Mouse (Mus musculus) hindbrain, postnatal 0 days (tissue): ENCODE measurements at regions not wholly inside any gene's neighbourhood (a gene's known extent, or its start where the extent isn't known, plus 50 kb on each side); places are given as distances from the start of the nearest gene placed in this dataset.

Experiments
- ATAC-seq: fragments of 200-750 bp; cut with Nextera tagmentation; 2 replicates; pipeline ENCODE4 v1.8.0; 2017; ENCODE audit warnings: mild to moderate bottlenecking, moderate TSS enrichment, moderate library complexity
- DNase-seq: peaks from one replicate; pipeline ENCODE4 v3.0.0-alpha.2; 2015; ENCODE audit warnings: low spot score
- H3K27ac ChIP-seq: fragments of 300-500 bp; sonication (generic); 2 replicates; pipeline ENCODE4 v1.5.1; 2014; ENCODE audit warnings: mild to moderate bottlenecking
- H3K27me3 ChIP-seq: fragments of 300-500 bp; sonication (generic); 2 replicates; pipeline ENCODE4 v1.6.1; 2014; ENCODE audit warnings: low read length, mixed read lengths; ENCODE audit not compliant: insufficient read depth
- H3K36me3 ChIP-seq: fragments of 300-500 bp; sonication (generic); 2 replicates; pipeline ENCODE4 v1.6.1; 2014; ENCODE audit warnings: low read length, mixed read lengths; ENCODE audit not compliant: insufficient read depth
- H3K4me1 ChIP-seq: fragments of 300-500 bp; sonication (generic); 2 replicates; pipeline ENCODE4 v1.6.1; 2014; ENCODE audit warnings: antibody characterized with exemption, low read length, mixed read lengths; ENCODE audit not compliant: insufficient read depth
- H3K4me2 ChIP-seq: fragments of 300-500 bp; sonication (generic); 2 replicates; pipeline ENCODE4 v1.6.1; 2014; ENCODE audit warnings: low read depth, mild to moderate bottlenecking, low read length, moderate library complexity, mixed read lengths
- H3K4me3 ChIP-seq: fragments of 300-500 bp; sonication (generic); 2 replicates; pipeline ENCODE4 v1.5.1; 2014; ENCODE audit warnings: low read length
- H3K9ac ChIP-seq: fragments of 300-500 bp; sonication (generic); replicated peaks from 2 replicates; pipeline ENCODE4 v1.6.1; 2014; ENCODE audit warnings: mild to moderate bottlenecking, low read length, moderate library complexity, mixed read lengths
- H3K9me3 ChIP-seq: fragments of 300-500 bp; sonication (generic); 2 replicates; pipeline ENCODE4 v1.6.1; 2016; ENCODE audit warnings: low read length, mixed read lengths
- CTCF ChIP-seq: IDR thresholded peaks from 2 replicates; pipeline ENCODE4 v1.5.1; 2016; ENCODE audit warnings: antibody characterized with exemption, control low read depth, low read depth
- WGBS: fragments of 180-500 bp; shearing (Covaris S2); extraction: QIAGEN DNeasy Blood & Tissue Kit; methylation state at CpG from one replicate; pipeline ENCODE4 v1.1.7; 2014; 5-methylcytosine and 5-hydroxymethylcytosine counted together

DNA sequence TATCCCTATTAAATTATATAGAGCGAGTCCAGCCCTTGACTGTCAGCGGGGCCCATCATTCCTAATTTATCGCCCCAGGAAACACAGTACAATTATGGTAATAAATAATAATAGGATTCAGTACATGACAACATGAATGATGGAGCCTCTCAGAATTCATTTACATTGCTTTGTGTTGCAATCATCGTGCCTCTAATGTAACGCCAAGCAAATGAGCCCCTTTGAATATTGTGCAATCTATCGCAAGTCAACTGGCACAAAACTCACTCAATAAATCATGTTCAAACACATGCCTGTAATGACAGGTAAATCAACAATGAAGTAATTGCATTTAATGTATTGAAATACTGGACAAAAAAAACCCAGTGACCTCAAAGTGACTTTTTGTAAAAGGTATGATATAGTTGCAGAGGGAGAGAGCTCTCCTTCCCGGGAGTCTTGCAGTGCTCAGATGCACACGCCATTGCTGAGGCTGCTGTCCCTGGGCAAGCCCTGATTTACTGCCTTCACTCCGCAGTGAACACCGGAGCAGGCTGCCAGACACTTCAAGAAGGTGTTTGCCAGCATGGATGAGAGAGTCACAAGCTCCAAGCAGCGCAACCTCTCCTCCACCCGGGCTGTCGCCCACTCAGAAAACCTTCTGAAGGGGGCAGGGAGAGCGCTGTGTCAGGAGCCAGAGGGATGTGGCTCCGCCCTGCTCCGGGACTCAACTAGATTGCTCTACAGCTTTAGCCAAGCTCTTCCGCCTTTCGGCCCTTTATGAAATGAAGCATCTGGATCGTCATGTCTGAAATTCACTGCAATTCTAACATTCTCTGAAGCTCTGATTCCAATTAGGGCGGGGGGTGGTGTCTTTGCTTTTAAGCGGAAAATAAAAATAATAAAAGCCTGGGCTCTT is 232.6 kb downstream of the Gm45692 start:
- TF ChIP-seq CTCF: no peak
- DNase-seq (peak; percentile 71), ATAC-seq (peak; percentile 74)
- Histone ChIP-seq H3K36me3 (no peaks in the 10 kb centered on the region), H3K27me3 (no peaks in the 10 kb centered on the region), H3K27ac (peak overlapping the region; percentile 52; the same call in 1 of the 2 replicates), H3K4me2 (peak overlapping the region; percentile 67), H3K9ac (0 out of 2 replicates have a peak overlapping the region, but pooled peaks have one; percentile 41), H3K4me3 (peak overlapping the region; percentile 34), H3K4me1 (peaks cover 8% of the 10 kb centered on the region; the same call in 1 of the 2 replicates), H3K9me3 (no peaks in the 10 kb centered on the region)
- WGBS: 15% methylated on average over 21 of the region's 21 CpGs

DNA sequence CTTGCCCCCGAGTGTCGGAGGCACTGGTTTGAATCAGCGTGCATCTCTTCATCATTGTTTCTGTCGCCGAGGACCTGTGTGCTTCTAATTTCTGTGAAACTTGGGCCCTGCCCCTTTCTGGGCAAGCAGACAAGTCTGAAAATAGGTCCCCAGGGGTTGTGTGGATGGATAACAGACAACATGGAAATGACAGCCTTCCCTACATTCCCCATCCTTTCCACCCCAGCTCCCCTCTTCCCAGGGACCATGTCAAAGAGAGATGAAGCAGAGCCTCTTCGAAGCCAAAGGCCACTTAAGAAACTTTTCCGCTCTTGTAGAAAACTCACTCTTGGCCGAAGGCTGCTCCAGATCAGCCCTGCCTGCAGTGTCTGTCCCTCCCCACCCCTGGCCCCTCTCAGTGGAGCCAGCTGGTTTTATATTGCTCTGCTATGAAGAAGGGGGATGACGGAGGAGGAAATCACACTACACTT is 233.2 kb downstream of the Gm45692 start:
- Histone ChIP-seq H3K27me3 (no peaks in the 10 kb centered on the region), H3K4me1 (peaks cover 8% of the 10 kb centered on the region; the same call in 1 of the 2 replicates), H3K27ac (peak overlapping the region; percentile 52; the same call in 1 of the 2 replicates), H3K4me2 (peak overlapping the region; percentile 67), H3K36me3 (no peaks in the 10 kb centered on the region), H3K9ac (no peak overlapping the region), H3K9me3 (no peaks in the 10 kb centered on the region), H3K4me3 (peak overlapping the region; percentile 34)
- peak; percentile 83 for ATAC-seq
- no peak for TF ChIP-seq CTCF
- WGBS: 19% methylated on average over 9 of the region's 9 CpGs
- peak; percentile 81 for DNase-seq

DNA sequence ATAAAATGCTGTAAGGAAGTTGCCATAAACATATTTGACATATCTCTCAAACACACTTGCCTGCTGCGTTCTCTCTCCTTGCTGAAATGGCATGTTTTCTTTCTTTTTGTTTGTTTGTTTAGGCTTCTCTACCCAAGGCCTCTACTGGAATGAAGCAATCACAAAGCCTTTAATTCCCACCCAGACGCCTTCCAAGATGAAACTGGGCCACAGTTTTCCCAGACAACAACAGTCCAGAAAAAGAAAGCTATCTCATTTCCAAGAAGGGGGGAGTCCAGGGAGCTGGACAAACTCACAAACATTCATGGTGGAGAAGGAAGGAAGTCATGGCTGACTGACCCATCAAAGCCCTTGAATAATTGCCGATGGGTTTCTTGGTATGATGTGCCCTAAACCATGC is 234.1 kb downstream of the Gm45692 start:
- no peaks in the 10 kb centered on the region for H3K36me3 ChIP-seq
- H3K4me2 ChIP-seq: no peak overlapping the region
- no peak overlapping the region for H3K4me3 ChIP-seq
- no peaks in the 10 kb centered on the region for H3K9me3 ChIP-seq
- H3K27ac ChIP-seq: no peak overlapping the region
- no peak overlapping the region for H3K9ac ChIP-seq
- no peak for TF ChIP-seq CTCF
- no peaks in the 10 kb centered on the region for H3K27me3 ChIP-seq
- WGBS: 65% methylated on average over 3 of the region's 3 CpGs
- ATAC-seq (no peak), DNase-seq (no peak)
- H3K4me1 ChIP-seq: peaks cover 8% of the 10 kb centered on the region; the same call in 1 of the 2 replicates

DNA sequence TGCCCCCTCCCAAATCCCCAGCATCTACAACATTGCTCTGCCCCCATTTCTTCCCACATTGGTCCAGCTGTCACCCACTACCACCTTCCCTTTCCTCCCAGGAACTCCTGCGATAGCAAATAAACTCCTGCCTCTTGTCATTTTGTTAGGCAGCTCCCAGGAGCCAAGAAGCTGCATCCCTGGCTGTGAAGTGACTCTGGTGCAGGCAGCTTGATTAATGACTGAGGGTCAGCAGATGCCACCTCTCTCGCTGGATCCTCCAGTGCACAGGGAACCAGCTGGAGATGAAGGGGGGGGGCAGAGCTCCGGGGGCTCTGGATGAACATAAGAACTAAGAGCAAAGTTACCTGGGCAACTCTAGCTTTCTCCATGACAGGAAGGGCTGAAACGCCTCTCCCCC is 235.2 kb downstream of the Gm45692 start:
- Histone ChIP-seq H3K4me2 (no peak overlapping the region), H3K4me1 (peaks cover 8% of the 10 kb centered on the region; the same call in 1 of the 2 replicates), H3K36me3 (no peaks in the 10 kb centered on the region), H3K27ac (no peak overlapping the region), H3K9me3 (no peaks in the 10 kb centered on the region), H3K27me3 (no peaks in the 10 kb centered on the region), H3K4me3 (no peak overlapping the region), H3K9ac (no peak overlapping the region)
- 37% methylated on average over 4 of the region's 4 CpGs for WGBS
- DNase-seq (peak; percentile 29), ATAC-seq (no peak)
- no peak for TF ChIP-seq CTCF

DNA sequence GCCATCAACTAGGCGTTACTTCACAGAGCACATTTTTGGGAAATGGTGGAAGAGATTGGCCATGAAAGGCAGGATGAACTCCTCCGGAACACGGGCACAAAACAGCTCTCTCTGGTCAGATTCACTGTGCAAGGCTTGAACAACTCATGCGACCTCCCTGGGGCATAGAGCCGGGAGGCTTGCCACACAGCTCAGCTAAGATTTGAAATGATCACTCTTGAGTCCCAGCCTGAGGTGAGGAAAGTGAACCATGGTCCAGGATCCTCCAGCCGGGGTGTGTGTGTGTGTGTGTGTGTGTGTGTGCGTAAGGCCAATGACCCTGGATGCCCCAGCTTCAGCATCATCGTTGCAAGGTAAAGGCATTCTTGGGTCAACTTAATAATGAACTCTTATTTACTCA is 237.5 kb downstream of the Gm45692 start:
- no peaks in the 10 kb centered on the region for H3K27me3 ChIP-seq
- H3K9me3 ChIP-seq: no peaks in the 10 kb centered on the region
- H3K4me3 ChIP-seq: no peak overlapping the region
- H3K27ac ChIP-seq: no peak overlapping the region
- H3K36me3 ChIP-seq: no peaks in the 10 kb centered on the region
- ATAC-seq (no peak), DNase-seq (no peak)
- no peak for TF ChIP-seq CTCF
- 90% methylated on average over 8 of the region's 8 CpGs for WGBS
- peaks cover 8% of the 10 kb centered on the region; the same call in 1 of the 2 replicates for H3K4me1 ChIP-seq
- H3K4me2 ChIP-seq: no peak overlapping the region
- no peak overlapping the region for H3K9ac ChIP-seq

DNA sequence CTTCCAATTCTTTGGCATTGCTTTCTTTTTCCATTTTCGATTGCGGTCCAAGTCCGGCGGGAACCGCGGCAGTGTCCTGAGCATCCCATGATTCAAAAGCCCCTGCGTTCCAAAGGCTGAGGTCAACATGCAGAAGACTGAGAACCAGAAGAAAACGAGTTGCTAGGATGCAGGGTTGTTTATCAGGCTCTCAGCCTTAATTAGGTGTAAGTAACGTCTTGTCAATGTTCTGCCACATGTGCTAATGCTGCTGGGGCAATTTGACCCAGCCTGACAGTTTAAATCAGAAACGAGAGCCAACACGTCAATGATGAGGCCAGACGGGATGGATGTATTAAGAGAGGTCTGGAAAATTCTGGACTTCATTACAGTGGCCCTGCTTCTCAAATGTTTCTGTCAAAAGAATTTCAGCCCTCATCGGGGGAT is 239.4 kb downstream of the Gm45692 start:
- TF ChIP-seq CTCF: no peak
- Histone ChIP-seq H3K9ac (no peak overlapping the region), H3K27me3 (no peaks in the 10 kb centered on the region), H3K36me3 (no peaks in the 10 kb centered on the region), H3K9me3 (no peaks in the 10 kb centered on the region), H3K27ac (no peak overlapping the region), H3K4me3 (no peak overlapping the region), H3K4me2 (no peak overlapping the region), H3K4me1 (no peaks in the 10 kb centered on the region)
- DNase-seq: no peak
- WGBS: 67% methylated on average over 13 of the region's 13 CpGs
- no peak for ATAC-seq

DNA sequence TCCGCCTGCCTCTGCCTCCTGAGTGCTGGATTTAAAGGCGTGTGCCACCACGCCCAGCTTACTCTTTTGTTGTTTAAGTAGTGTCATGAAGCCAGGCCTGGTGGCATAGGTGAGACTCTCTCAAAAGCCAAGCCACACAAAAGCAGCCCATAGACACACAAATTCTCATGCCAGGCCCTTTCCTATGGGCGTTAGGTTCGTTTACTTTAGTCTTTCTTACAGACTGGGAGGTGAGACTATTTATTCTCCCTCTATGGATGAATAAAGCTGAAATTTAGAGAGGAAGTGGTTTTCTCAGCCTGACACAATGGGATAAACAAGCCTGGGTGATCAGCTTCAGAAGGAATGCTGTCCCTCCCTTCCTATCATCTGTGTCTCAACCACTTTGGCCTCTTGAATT is 243.0 kb downstream of the Gm45692 start:
- DNase-seq (no peak), ATAC-seq (no peak)
- Histone ChIP-seq H3K4me1 (no peaks in the 10 kb centered on the region), H3K9me3 (no peaks in the 10 kb centered on the region), H3K27me3 (no peaks in the 10 kb centered on the region), H3K36me3 (no peaks in the 10 kb centered on the region), H3K9ac (no peak overlapping the region), H3K4me2 (no peak overlapping the region), H3K4me3 (no peak overlapping the region), H3K27ac (no peak overlapping the region)
- 94% methylated on average over 5 of the region's 5 CpGs for WGBS
- no peak for TF ChIP-seq CTCF
